ENCODE assay signal across 17 mouse cellular contexts in the genomic region with DNA sequence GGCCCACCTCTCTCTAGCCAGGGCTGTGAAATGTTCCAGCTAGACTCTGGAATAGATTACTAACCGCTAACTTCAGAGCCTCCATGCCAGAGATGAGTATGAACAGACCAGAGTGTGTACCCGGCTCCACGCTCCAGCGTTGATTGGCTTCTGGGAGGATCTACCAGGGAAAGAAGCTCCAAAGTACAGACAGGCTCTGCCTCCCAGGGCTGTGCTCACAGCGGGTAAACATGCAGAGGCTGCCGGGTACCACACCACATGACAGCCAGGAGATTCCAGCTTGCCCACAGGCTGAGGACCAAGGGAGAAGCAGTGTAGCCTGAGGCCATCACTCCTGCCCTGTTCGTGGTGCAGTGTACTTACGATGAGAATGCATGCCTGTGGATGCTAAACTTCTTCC. TPM values are rescaled to one million over a fixed set of nuclear protein-coding genes. Genes with fewer than 3 reads are reported as not detected.
A peak's percentile ranks its signal among the peaks of the same experiment; 100 is the strongest.
DNase-seq lines count a peak whose midpoint lies in the region; ATAC-seq and TF ChIP-seq lines count a peak whose summit lies in the region.
"Had no signal": no experiment of that assay in that cellular context is flagged by ENCODE, and none has a peak within 500 bp of the region (broad histone marks: within the 10 kb centered on the region; RNA-seq: fewer than 3 reads in every experiment).

No protein-coding gene starts in this region.

- no peak overlapping the region for H3K4me3 ChIP-seq in intestine, postnatal 0 days (ENCODE audit: low read depth, low read length)
- no peak overlapping the region for H3K4me3 ChIP-seq in kidney, embryonic 15.5 days (replicated peaks)
- H3K4me3 ChIP-seq in liver, postnatal 0 days (ENCODE audit: low read depth, low read length), result no peak overlapping the region
- no peak overlapping the region for H3K4me3 ChIP-seq in gastrocnemius, adult 2 months
- H3K4me3 ChIP-seq: neural tube, embryonic 13.5 days had no signal

- WGBS in intestine, postnatal 0 days, result 47% methylated on average over 8 of the region's 8 CpGs
- WGBS in kidney, embryonic 15.5 days, result 78% methylated on average over 8 of the region's 8 CpGs
- WGBS in liver, postnatal 0 days (ENCODE audit: insufficient replicate concordance), result 57% methylated on average over 8 of the region's 8 CpGs

- H3K36me3 ChIP-seq in intestine, postnatal 0 days (ENCODE audit: control insufficient read depth, insufficient read depth), result no peaks in the 10 kb centered on the region
- no peaks in the 10 kb centered on the region for H3K36me3 ChIP-seq in kidney, embryonic 15.5 days
- H3K36me3 ChIP-seq in liver, postnatal 0 days (replicated peaks; ENCODE audit: insufficient read depth, low read length), result no peaks in the 10 kb centered on the region
- H3K36me3 ChIP-seq: neural tube, embryonic 13.5 days had no signal

- peak; percentile 36; the same call in 1 of the 2 replicates for ATAC-seq in intestine, postnatal 0 days
- ATAC-seq in kidney, embryonic 15.5 days (replicated peaks; ENCODE audit: low FRiP score), result 0 out of 2 replicates have a peak, but pooled peaks have one; percentile 27
- peak; percentile 92 for ATAC-seq in liver, postnatal 0 days
- no peak for ATAC-seq in granulocyte monocyte progenitor cell, adult 5-6 weeks (replicated peaks; ENCODE audit: poor library complexity, severe bottlenecking)
- ATAC-seq: hindbrain, embryonic 16.5 days had no signal

- 0 out of 2 replicates have a peak, but pooled peaks cover 7% of the 10 kb centered on the region for H3K4me1 ChIP-seq in intestine, postnatal 0 days (replicated peaks; ENCODE audit: control insufficient read depth, insufficient read depth, low read length)
- peaks cover 16% of the 10 kb centered on the region for H3K4me1 ChIP-seq in kidney, embryonic 15.5 days
- H3K4me1 ChIP-seq in liver, postnatal 0 days (ENCODE audit: insufficient read depth), result peaks cover 6% of the 10 kb centered on the region; the same call in 1 of the 2 replicates
- H3K4me1 ChIP-seq: neural tube, embryonic 13.5 days had no signal

- TF ChIP-seq CTCF in intestine, postnatal 0 days (IDR thresholded peaks at IDR 0.05; ENCODE audit: low read depth), result no peak
- no peak for TF ChIP-seq CTCF in liver, postnatal 0 days (IDR thresholded peaks at IDR 0.05; ENCODE audit: low read depth)
- no peak for TF ChIP-seq CTCF in gastrocnemius, adult 2 months (IDR thresholded peaks at IDR 0.05)

- no peak overlapping the region for H3K27ac ChIP-seq in intestine, postnatal 0 days (ENCODE audit: low read depth, low read length)
- H3K27ac ChIP-seq in kidney, embryonic 15.5 days, result no peak overlapping the region
- H3K27ac ChIP-seq in liver, postnatal 0 days (ENCODE audit: low read depth), result peak overlapping the region; percentile 29
- no peak overlapping the region for H3K27ac ChIP-seq in gastrocnemius, adult 2 months
- H3K27ac ChIP-seq: neural tube, embryonic 13.5 days had no signal

- no peaks in the 10 kb centered on the region for H3K9me3 ChIP-seq in intestine, postnatal 0 days (ENCODE audit: control insufficient read depth)
- no peaks in the 10 kb centered on the region for H3K9me3 ChIP-seq in kidney, embryonic 15.5 days (replicated peaks)
- H3K9me3 ChIP-seq in liver, postnatal 0 days (ENCODE audit: low read length), result no peaks in the 10 kb centered on the region
- H3K9me3 ChIP-seq: neural tube, embryonic 13.5 days had no signal

- H3K27me3 ChIP-seq in intestine, postnatal 0 days (replicated peaks; ENCODE audit: control insufficient read depth, insufficient read depth, low read length), result no peaks in the 10 kb centered on the region
- peaks cover 11% of the 10 kb centered on the region; the same call in 1 of the 2 replicates for H3K27me3 ChIP-seq in kidney, embryonic 15.5 days
- H3K27me3 ChIP-seq in liver, postnatal 0 days (ENCODE audit: insufficient read depth, low read length), result no peaks in the 10 kb centered on the region
- H3K27me3 ChIP-seq: neural tube, embryonic 13.5 days had no signal

- DNase-seq in liver, result peak; percentile 38
- peak; percentile 54 for DNase-seq in liver, postnatal 0 days
- DNase-seq in gastrocnemius, adult 2 months, result no peak
- no peak for DNase-seq in left cerebral cortex, postnatal 4 days
- DNase-seq: adrenal gland, postnatal 10 days; cerebellum, adult 11 months; cerebellum, postnatal 14 days; gastrocnemius, postnatal 36 days; heart, postnatal 14 days; right cerebral cortex, postnatal 25 days; thymus, postnatal 14 days had no signal

- intact Hi-C loops in gastrocnemius, adult 2 months (cut with DNase I), result no loop called here
- intact Hi-C loops in left cerebral cortex, postnatal 4 days (cut with DNase I), result no loop called here

- no peak overlapping the region for H3K4me2 ChIP-seq in intestine, postnatal 0 days (replicated peaks; ENCODE audit: low read depth)
- H3K4me2 ChIP-seq in kidney, embryonic 15.5 days, result no peak overlapping the region
- H3K4me2 ChIP-seq in liver, postnatal 0 days (ENCODE audit: low read depth, low read length), result no peak overlapping the region
- H3K4me2 ChIP-seq: heart, embryonic 11.5 days; neural tube, embryonic 13.5 days had no signal

- H3K9ac ChIP-seq in intestine, postnatal 0 days (ENCODE audit: low read depth, low read length), result no peak overlapping the region
- H3K9ac ChIP-seq in kidney, embryonic 15.5 days, result no peak overlapping the region
- H3K9ac ChIP-seq in liver, postnatal 0 days (replicated peaks), result no peak overlapping the region
- H3K9ac ChIP-seq: neural tube, embryonic 13.5 days had no signal

- no peak for TF ChIP-seq EP300 in liver, postnatal 0 days (IDR thresholded peaks at IDR 0.05; ENCODE audit: low read depth)

RNA-seq across cellular contexts. Expression of a gene that starts 48.1 kb away (rescaled TPM):
- polyA plus RNA-seq in intestine, postnatal 0 days (2015; fragmentation: Nextera tagmentation; extraction: Ambion mirVana), result 0.21 and 0.31 TPM in 2 replicates
- 0.45 and 0.50 TPM in 2 replicates for polyA plus RNA-seq in kidney, embryonic 15.5 days (2015; fragmentation: Nextera tagmentation; extraction: Ambion mirVana)
- 0.07 and 0.09 TPM in 2 replicates for polyA plus RNA-seq in liver, postnatal 0 days (2015; fragmentation: Nextera tagmentation; extraction: Ambion mirVana)
- total RNA-seq in granulocyte monocyte progenitor cell, adult 5-6 weeks (2014; fragmentation: Nextera tagmentation), result not detected in 2 replicates
- not detected in 2 replicates for total RNA-seq in granulocyte monocyte progenitor cell, adult 5-6 weeks (2017)
- total RNA-seq in gastrocnemius, adult 2 months (2021), result under 1 TPM in 1 of 2 experiments, not detected in 1; 0.43 TPM
- total RNA-seq in left cerebral cortex, postnatal 4 days (2021), result 1 to 10 TPM; 1.1 to 2.3 TPM
- total RNA-seq: heart, postnatal 14 days had no signal
- polyA plus RNA-seq: heart, embryonic 11.5 days had no signal

Comparison
In these comparisons a context has a peak if more than half of its experiments do, and no peak if none do; other contexts are left out.
1. DNase-seq: peak in liver (single experiment) and liver, postnatal 0 days (single experiment); none in gastrocnemius, adult 2 months (single experiment) and left cerebral cortex, postnatal 4 days (single experiment).